Mouse (Mus musculus) kidney, postnatal 36 days (tissue): ENCODE measurements around the gene Cdc42ep4.
A peak's percentile ranks its signal among the peaks of the same experiment; 100 is the strongest.

Experiments used
- DNase-seq, 2 experiments: peaks; one replicate each; pipeline ENCODE4 v3.0.0; 2021 to 2022; ENCODE audit warnings: mixed read lengths in 2 of 2

Cdc42ep4 gene

GRCm38 (mm10) chr11:113748797-113749521, 2.7 kb downstream of the Cdc42ep4 start:
- peak; percentile 55 to 60 for DNase-seq

- no peak for DNase-seq
Observed at GRCm38 (mm10) chr11:113747725-113748380, 3.8 kb downstream of the Cdc42ep4 start.

GRCm38 (mm10) chr11:113747056-113747455, 4.6 kb downstream of the Cdc42ep4 start:
- peak; percentile 66 to 82 for DNase-seq

- DNase-seq, result no peak
Observed at GRCm38 (mm10) chr11:113745961-113746360, 5.7 kb downstream of the Cdc42ep4 start.

- no peak for DNase-seq
Observed at GRCm38 (mm10) chr11:113742998-113743397, 8.7 kb downstream of the Cdc42ep4 start.

- peak; percentile 60 to 65 for DNase-seq
Observed at GRCm38 (mm10) chr11:113740100-113740499, 11.6 kb downstream of the Cdc42ep4 start.

GRCm38 (mm10) chr11:113739213-113739612, 12.5 kb downstream of the Cdc42ep4 start:
- peak; percentile 88 for DNase-seq

- no peak for DNase-seq
Observed at GRCm38 (mm10) chr11:113737912-113738311, 13.8 kb downstream of the Cdc42ep4 start.

- DNase-seq, result no peak
Observed at GRCm38 (mm10) chr11:113737553-113737854, 14.2 kb downstream of the Cdc42ep4 start.

- no peak for DNase-seq
Observed at GRCm38 (mm10) chr11:113736848-113737552, 14.7 kb downstream of the Cdc42ep4 start.

- DNase-seq, result peak; percentile 42 to 47
Observed at GRCm38 (mm10) chr11:113735151-113735550, 16.5 kb downstream of the Cdc42ep4 start.

- DNase-seq, result peak; percentile 46 to 51
Observed at GRCm38 (mm10) chr11:113733631-113734364, 17.9 kb downstream of the Cdc42ep4 start.

- DNase-seq, result no peak
Observed at GRCm38 (mm10) chr11:113731945-113732612, 19.6 kb downstream of the Cdc42ep4 start.

GRCm38 (mm10) chr11:113730879-113731278, 20.8 kb downstream of the Cdc42ep4 start:
- DNase-seq, result peak in 1 of 2 experiments; percentile 58

- DNase-seq, result peak in 1 of 2 experiments; percentile 42
Observed at GRCm38 (mm10) chr11:113729917-113730316, 21.8 kb downstream of the Cdc42ep4 start.

GRCm38 (mm10) chr11:113729239-113729638, 22.4 kb downstream of the Cdc42ep4 start:
- peak in 1 of 2 experiments; percentile 42 for DNase-seq

- DNase-seq, result no peak
Observed at GRCm38 (mm10) chr11:113727992-113728391, 23.7 kb downstream of the Cdc42ep4 start.

- peak in 1 of 2 experiments; percentile 50 for DNase-seq
Observed at GRCm38 (mm10) chr11:113726994-113727888, 24.4 kb downstream of the Cdc42ep4 start.

- peak; percentile 46 for DNase-seq
Observed at GRCm38 (mm10) chr11:113725235-113726048, 26.2 kb downstream of the Cdc42ep4 start.

GRCm38 (mm10) chr11:113722405-113723090, 29.1 kb downstream of the Cdc42ep4 start:
- DNase-seq, result no peak
